Mouse (Mus musculus) CH12.LX (cell line): Measurements from ENCODE around the gene Sirt4. TPM values are rescaled to one million over a fixed set of nuclear protein-coding genes. Genes with fewer than 3 reads are reported as not detected.

Experiments used
- DNase-seq: peaks from one replicate; pipeline ENCODE4 v3.0.0-alpha.2; 2013; ENCODE audit errors: extremely low read depth
- H3K27ac ChIP-seq: 2 replicates; pipeline ENCODE4 v1.5.1; 2012; ENCODE audit warnings: low read depth, mild to moderate bottlenecking, control low read depth, moderate library complexity; ENCODE audit not compliant: insufficient read depth
- H3K27me3 ChIP-seq: replicated peaks from 2 replicates; pipeline ENCODE3; 2012; ENCODE audit warnings: inconsistent platforms
- H3K36me3 ChIP-seq, 2 experiments: replicated peaks in 1 of 2; 2 replicates each; pipeline versions ENCODE3 to v1.6.1; 2012; ENCODE audit warnings: inconsistent platforms in 1 of 2, low read length in 1 of 2, mild to moderate bottlenecking in 1 of 2, mixed read lengths in 1 of 2, moderate library complexity in 1 of 2; ENCODE audit not compliant: control insufficient read depth in 1 of 2, insufficient read depth in 1 of 2
- H3K4me1 ChIP-seq, 2 experiments: 2 replicates each; pipeline ENCODE4 v1.6.1; 2012; ENCODE audit warnings: inconsistent platforms in 1 of 2, moderate library complexity in 1 of 2; ENCODE audit not compliant: insufficient read depth in 2 of 2, control insufficient read depth in 1 of 2
- H3K4me2 ChIP-seq: 2 replicates; pipeline ENCODE4 v1.6.1; 2012; ENCODE audit warnings: low read depth, mild to moderate bottlenecking, control low read depth; ENCODE audit not compliant: poor library complexity, insufficient read depth, severe bottlenecking
- H3K4me3 ChIP-seq, 3 experiments: fragments of 150-350 bp in 1 of 3; sonication (generic) in 1 of 3; replicated peaks in 1 of 3; 2 replicates each; pipeline versions ENCODE3 to v1.5.1; 2011 to 2012; ENCODE audit warnings: low read depth in 2 of 3, low read length in 2 of 3, mild to moderate bottlenecking in 2 of 3, moderate library complexity in 2 of 3, control low read depth in 1 of 3, improper control_type of control experiment in 1 of 3, inconsistent platforms in 1 of 3, mixed read lengths in 1 of 3; ENCODE audit not compliant: poor library complexity in 1 of 3
- H3K79me2 ChIP-seq: replicated peaks from 2 replicates; pipeline ENCODE4 v1.6.1; 2012; ENCODE audit warnings: mild to moderate bottlenecking, moderate library complexity; ENCODE audit not compliant: control insufficient read depth, poor library complexity, insufficient read depth, severe bottlenecking; ENCODE audit errors: extremely low read depth
- H3K9ac ChIP-seq: 2 replicates; pipeline ENCODE4 v1.6.1; 2012; ENCODE audit warnings: low read depth, mild to moderate bottlenecking, control low read depth, moderate library complexity; ENCODE audit not compliant: insufficient read depth
- H3K9me3 ChIP-seq: replicated peaks from 2 replicates; pipeline ENCODE3; 2012; ENCODE audit warnings: low read length, inconsistent platforms, mixed read lengths
- BHLHE40 ChIP-seq: IDR thresholded peaks from 2 replicates; pipeline ENCODE4 v1.6.1; 2011; ENCODE audit warnings: mild to moderate bottlenecking, low read depth, low read length, improper control_type of control experiment
- CHD1 ChIP-seq: IDR thresholded peaks from 2 replicates; pipeline ENCODE4 v1.6.1; 2012; ENCODE audit warnings: low read depth, low read length, improper control_type of control experiment, inconsistent platforms
- CHD2 ChIP-seq: IDR thresholded peaks from 2 replicates; pipeline ENCODE4 v1.6.1; 2011; ENCODE audit warnings: low read length, improper control_type of control experiment
- CTCF ChIP-seq, 2 experiments: IDR thresholded peaks in 1 of 2; conservative IDR thresholded peaks in 1 of 2; 2 replicates each; pipeline ENCODE4 v1.5.1; 2011 to 2012; ENCODE audit warnings: low read depth in 2 of 2, low read length in 2 of 2, improper control_type of control experiment in 1 of 2, inconsistent platforms in 1 of 2, mild to moderate bottlenecking in 1 of 2, moderate library complexity in 1 of 2
- ETS1 ChIP-seq: conservative IDR thresholded peaks from 2 replicates; pipeline ENCODE4 v1.6.1; 2012; ENCODE audit warnings: low read depth, mild to moderate bottlenecking, inconsistent platforms, low read length, improper control_type of control experiment, moderate library complexity
- HCFC1 ChIP-seq: IDR thresholded peaks from 2 replicates; pipeline ENCODE4 v1.6.1; 2012; ENCODE audit warnings: low read depth, mild to moderate bottlenecking, inconsistent platforms, low read length, improper control_type of control experiment
- NELFE ChIP-seq: IDR thresholded peaks from 2 replicates; pipeline ENCODE4 v1.6.1; 2011; ENCODE audit warnings: low read depth, low read length, improper control_type of control experiment
- NRF1 ChIP-seq: IDR thresholded peaks from 2 replicates; pipeline ENCODE4 v1.6.1; 2014; ENCODE audit warnings: low read depth, mild to moderate bottlenecking, inconsistent platforms, low read length, improper control_type of control experiment, moderate library complexity
- PAX5 ChIP-seq: IDR thresholded peaks from 2 replicates; pipeline ENCODE4 v1.6.1; 2012; ENCODE audit warnings: low read length, inconsistent platforms, mixed read lengths
- RCOR1 ChIP-seq: conservative IDR thresholded peaks from 2 replicates; pipeline ENCODE4 v1.6.1; 2012; ENCODE audit warnings: low read depth, mild to moderate bottlenecking, inconsistent platforms, low read length, improper control_type of control experiment
- TCF12 ChIP-seq: IDR thresholded peaks from 2 replicates; pipeline ENCODE4 v1.6.1; 2014; ENCODE audit warnings: low read depth, mild to moderate bottlenecking, inconsistent platforms, low read length, improper control_type of control experiment
- USF2 ChIP-seq: conservative IDR thresholded peaks from 2 replicates; pipeline ENCODE4 v1.6.1; 2011; ENCODE audit warnings: low read depth, low read length, improper control_type of control experiment
- ZC3H11A ChIP-seq: IDR thresholded peaks from 2 replicates; pipeline ENCODE4 v1.6.1; 2012; ENCODE audit warnings: low read depth, mild to moderate bottlenecking, inconsistent platforms, low read length, improper control_type of control experiment
- ZMIZ1 ChIP-seq: IDR thresholded peaks from 2 replicates; pipeline ENCODE4 v1.6.1; 2012; ENCODE audit warnings: low read depth, mild to moderate bottlenecking, inconsistent platforms, low read length, improper control_type of control experiment
- dilution Hi-C: fragments of 300-500 bp; cut with MboI; formaldehyde crosslinking; loops from 2 replicates; pipeline ENCODE4 v1.14.3; 2020; ENCODE audit warnings: low sequenced_read_pairs; ENCODE audit not compliant: extremely low pct_unique_long_range_greater_than_20kb, extremely low pct_ligation_motif_present
- in situ Hi-C: fragments of 300-500 bp; cut with MboI; formaldehyde crosslinking; loops from 3 replicates; pipeline ENCODE4 v1.14.3; 2019; ENCODE audit warnings: low sequenced_read_pairs, low pct_ligation_motif_present, low pct_unique_long_range_greater_than_20kb, mixed read lengths
- polyA plus RNA-seq: library from polyadenylated mRNA; unstranded; fragments of >175 nt; gene quantifications from 2 replicates; pipeline ENCODE4 v1.2.1, GENCODE M21; 2012; ENCODE audit warnings: low read depth; ENCODE audit not compliant: insufficient read length
- total RNA-seq, 2 experiments: library from RNA; depleted of rRNA; stranded (reverse); fragments of 300-350 nt in 1 of 2; fragments of >200 nt in 1 of 2; gene quantifications; 2 replicates each; pipeline ENCODE4 v1.2.3; 2012 to 2014

The Sirt4 gene
- total and polyA plus RNA-seq, 3 experiments = 10.0 to 18.0 (median 13.3) TPM

- in situ Hi-C loops = no loop called here
- TF ChIP-seq HCFC1 (no peak), TCF12 (no peak), BHLHE40 (0 out of 2 replicates have a peak, but pooled peaks have one; percentile 34), ETS1 (no peak), CHD2 (no peak)
- TF ChIP-seq, all 38 proteins: peak for 1
- Histone ChIP-seq H3K4me2 (0 out of 2 replicates have a peak overlapping the region, but pooled peaks have one; percentile 12), H3K9ac (no peak overlapping the region), H3K27ac (no peak overlapping the region), H3K9me3 (no peaks in the 10 kb centered on the region), H3K4me1 (peaks cover 7 to 47% of the 10 kb centered on the region in 2 experiments), H3K4me3 (no peak overlapping the region), H3K27me3 (no peaks in the 10 kb centered on the region), H3K79me2 (no peaks in the 10 kb centered on the region), H3K36me3 (peaks cover 0 to 12% of the 10 kb centered on the region in 2 experiments)
- DNase-seq = no peak
- dilution Hi-C loops = no loop called here
Observed at GRCm38 (mm10) chr5:115434853-115435754, 49.4 kb downstream of the Sirt4 start.

- no peak overlapping the region for H3K4me2 ChIP-seq
- no peaks in the 10 kb centered on the region for H3K27me3 ChIP-seq
- no peak overlapping the region for H3K27ac ChIP-seq
- peaks cover 0 to 12% of the 10 kb centered on the region in 2 experiments for H3K36me3 ChIP-seq
- no peak for TF ChIP-seq CHD1
- TF ChIP-seq NELFE = no peak
- no peak for TF ChIP-seq ZMIZ1
- TF ChIP-seq PAX5 = no peak
- no peak for TF ChIP-seq CTCF (conservative IDR thresholded peaks at IDR 0.05 in 1 of 2, IDR thresholded peaks at IDR 0.05 in 1 of 2; ENCODE audit: low read depth in 2 of 2, low read length in 2 of 2)
- TF ChIP-seq NRF1 = no peak
- TF ChIP-seq USF2 = no peak
- no peak for TF ChIP-seq ZC3H11A
- no peak for TF ChIP-seq RCOR1
- peaks cover 7 to 47% of the 10 kb centered on the region in 2 experiments for H3K4me1 ChIP-seq
- DNase-seq = no peak
- H3K9me3 ChIP-seq = no peaks in the 10 kb centered on the region
- in situ Hi-C loops = no loop called here
- dilution Hi-C loops = no loop called here
- H3K79me2 ChIP-seq = no peaks in the 10 kb centered on the region
- no peak overlapping the region for H3K9ac ChIP-seq
- no peak overlapping the region for H3K4me3 ChIP-seq
Observed at GRCm38 (mm10) chr5:115434280-115434852, 50.2 kb downstream of the Sirt4 start.
